Mouse (Mus musculus): Measurements from ENCODE around the gene Elob. TPM values are rescaled to one million over a fixed set of nuclear protein-coding genes. Genes with fewer than 3 reads are reported as not detected.
A peak's percentile ranks its signal among the peaks of the same experiment; 100 is the strongest.

The Elob gene
- polyA plus RNA-seq, 1 experiment from 2014 or later, result 1,112 TPM

- 60% methylated on average over 8 of the region's 8 CpGs for WGBS
- H3K9ac ChIP-seq (ENCODE audit: low read depth, low read length), result 0 out of 2 replicates have a peak within 1 kb of the TSS, but pooled peaks have one; percentile 8
- ATAC-seq (ENCODE audit: low read depth), result peak; percentile 83
Measured at GRCm38 (mm10) chr17:23836006-23836575, 7.2 kb upstream of the Elob start, which contains the start of gene Prss33. Gene Prss33 (minus strand): TSS chr17:23836056.

GRCm38 (mm10) chr17:23831201-23831600 lies 2.3 kb upstream of the Elob start:
- peaks cover 9% of the 10 kb centered on the region for H3K36me3 ChIP-seq (ENCODE audit: control insufficient read depth, insufficient read depth, low read length)
- no peak overlapping the region for H3K4me2 ChIP-seq (ENCODE audit: low read depth, low read length)
- H3K4me3 ChIP-seq (ENCODE audit: low read depth, low read length), result no peak overlapping the region
- ATAC-seq (ENCODE audit: low read depth), result no peak
- no peak overlapping the region for H3K27ac ChIP-seq (replicated peaks; ENCODE audit: low read depth, low read length)
- no peak overlapping the region for H3K9ac ChIP-seq (ENCODE audit: low read depth, low read length)
- 83% methylated on average over 1 of the region's 1 CpGs for WGBS
- peaks cover 4% of the 10 kb centered on the region; the same call in 1 of the 2 replicates for H3K9me3 ChIP-seq (ENCODE audit: control insufficient read depth, low read length)
- peaks cover 9% of the 10 kb centered on the region for H3K4me1 ChIP-seq (ENCODE audit: control insufficient read depth, insufficient read depth, low read length)
- no peak for DNase-seq (ENCODE audit: low spot score)
- H3K27me3 ChIP-seq (replicated peaks; ENCODE audit: control insufficient read depth, insufficient read depth, low read length), result peaks cover 15% of the 10 kb centered on the region; the same call in 1 of the 2 replicates

More at GRCm38 (mm10) chr17:23836006-23836575, 7.2 kb upstream of the Elob start, which contains the start of gene Prss33:
- Histone ChIP-seq H3K4me2 (ENCODE audit: low read depth, low read length) (no peak within 1 kb of the TSS), H3K36me3 (ENCODE audit: control insufficient read depth, insufficient read depth, low read length) (no peaks in the 10 kb centered on the region), H3K4me3 (ENCODE audit: low read depth, low read length) (no peak within 1 kb of the TSS), H3K27ac (replicated peaks; ENCODE audit: low read depth, low read length) (no peak within 1 kb of the TSS), H3K4me1 (ENCODE audit: control insufficient read depth, insufficient read depth, low read length) (no peaks in the 10 kb centered on the region), H3K27me3 (replicated peaks; ENCODE audit: control insufficient read depth, insufficient read depth, low read length) (peaks cover 10% of the 10 kb centered on the region; the same call in 1 of the 2 replicates), H3K9me3 (ENCODE audit: control insufficient read depth, low read length) (no peaks in the 10 kb centered on the region)
- peak; percentile 82 for DNase-seq (ENCODE audit: low spot score)

GRCm38 (mm10) chr17:23828271-23829001 lies 500 bp downstream of the Elob start:
- WGBS, result 0% methylated on average over 41 of the region's 47 CpGs
- peaks cover 9% of the 10 kb centered on the region for H3K4me1 ChIP-seq (ENCODE audit: control insufficient read depth, insufficient read depth, low read length)
- peak overlapping the region; percentile 64 for H3K4me2 ChIP-seq (ENCODE audit: low read depth, low read length)
- peaks cover 37% of the 10 kb centered on the region for H3K36me3 ChIP-seq (ENCODE audit: control insufficient read depth, insufficient read depth, low read length)
- peaks cover 4% of the 10 kb centered on the region; the same call in 1 of the 2 replicates for H3K9me3 ChIP-seq (ENCODE audit: control insufficient read depth, low read length)
- ATAC-seq (ENCODE audit: low read depth) (peak; percentile 73), DNase-seq (ENCODE audit: low spot score) (peak; percentile 59)
- peak overlapping the region; percentile 79 for H3K9ac ChIP-seq (ENCODE audit: low read depth, low read length)
- H3K4me3 ChIP-seq (ENCODE audit: low read depth, low read length), result peak overlapping the region; percentile 52
- peaks cover 15% of the 10 kb centered on the region; the same call in 1 of the 2 replicates for H3K27me3 ChIP-seq (replicated peaks; ENCODE audit: control insufficient read depth, insufficient read depth, low read length)
- H3K27ac ChIP-seq (replicated peaks; ENCODE audit: low read depth, low read length), result peak overlapping the region; percentile 95

GRCm38 (mm10) chr17:23825591-23825990 lies 3.3 kb downstream of the Elob start:
- ATAC-seq (ENCODE audit: low read depth) (no peak), DNase-seq (ENCODE audit: low spot score) (no peak)
- H3K4me3 ChIP-seq (ENCODE audit: low read depth, low read length), result no peak overlapping the region
- H3K4me2 ChIP-seq (ENCODE audit: low read depth, low read length), result no peak overlapping the region
- no peak overlapping the region for H3K27ac ChIP-seq (replicated peaks; ENCODE audit: low read depth, low read length)
- 83% methylated on average over 4 of the region's 4 CpGs for WGBS
- peaks cover 65% of the 10 kb centered on the region for H3K36me3 ChIP-seq (ENCODE audit: control insufficient read depth, insufficient read depth, low read length)
- peaks cover 4% of the 10 kb centered on the region; the same call in 1 of the 2 replicates for H3K9me3 ChIP-seq (ENCODE audit: control insufficient read depth, low read length)
- H3K9ac ChIP-seq (ENCODE audit: low read depth, low read length), result no peak overlapping the region
- 0 out of 2 replicates have a peak, but pooled peaks cover under 1% of the 10 kb centered on the region for H3K27me3 ChIP-seq (replicated peaks; ENCODE audit: control insufficient read depth, insufficient read depth, low read length)
- H3K4me1 ChIP-seq (ENCODE audit: control insufficient read depth, insufficient read depth, low read length), result peaks cover 9% of the 10 kb centered on the region

- no peak overlapping the region for H3K4me3 ChIP-seq (ENCODE audit: low read depth, low read length)
- DNase-seq (ENCODE audit: low spot score) (no peak), ATAC-seq (ENCODE audit: low read depth) (peak; percentile 24; the same call in 1 of the 2 replicates)
- H3K27me3 ChIP-seq (replicated peaks; ENCODE audit: control insufficient read depth, insufficient read depth, low read length), result no peaks in the 10 kb centered on the region
- H3K4me2 ChIP-seq (ENCODE audit: low read depth, low read length), result no peak overlapping the region
- no peak overlapping the region for H3K27ac ChIP-seq (replicated peaks; ENCODE audit: low read depth, low read length)
- peaks cover 16% of the 10 kb centered on the region for H3K9me3 ChIP-seq (ENCODE audit: control insufficient read depth, low read length)
- no peak overlapping the region for H3K9ac ChIP-seq (ENCODE audit: low read depth, low read length)
- H3K4me1 ChIP-seq (ENCODE audit: control insufficient read depth, insufficient read depth, low read length), result peaks cover 9% of the 10 kb centered on the region
- 91% methylated on average over 12 of the region's 12 CpGs for WGBS
- H3K36me3 ChIP-seq (ENCODE audit: control insufficient read depth, insufficient read depth, low read length), result peaks cover 85% of the 10 kb centered on the region
Measured at GRCm38 (mm10) chr17:23823614-23824013, 5.3 kb downstream of the Elob start.

GRCm38 (mm10) chr17:23823018-23823417 lies 5.9 kb downstream of the Elob start:
- H3K27ac ChIP-seq (replicated peaks; ENCODE audit: low read depth, low read length), result no peak overlapping the region
- WGBS, result 81% methylated on average over 16 of the region's 16 CpGs
- H3K4me3 ChIP-seq (ENCODE audit: low read depth, low read length), result no peak overlapping the region
- no peak overlapping the region for H3K4me2 ChIP-seq (ENCODE audit: low read depth, low read length)
- no peaks in the 10 kb centered on the region for H3K27me3 ChIP-seq (replicated peaks; ENCODE audit: control insufficient read depth, insufficient read depth, low read length)
- H3K9me3 ChIP-seq (ENCODE audit: control insufficient read depth, low read length), result peaks cover 22% of the 10 kb centered on the region
- peaks cover 9% of the 10 kb centered on the region for H3K4me1 ChIP-seq (ENCODE audit: control insufficient read depth, insufficient read depth, low read length)
- no peak overlapping the region for H3K9ac ChIP-seq (ENCODE audit: low read depth, low read length)
- no peak for ATAC-seq (ENCODE audit: low read depth)
- H3K36me3 ChIP-seq (ENCODE audit: control insufficient read depth, insufficient read depth, low read length), result peaks cover 91% of the 10 kb centered on the region
- DNase-seq (ENCODE audit: low spot score), result no peak

GRCm38 (mm10) chr17:23822094-23822493 lies 6.8 kb downstream of the Elob start:
- Histone ChIP-seq H3K4me1 (ENCODE audit: control insufficient read depth, insufficient read depth, low read length) (no peaks in the 10 kb centered on the region; the same call in 1 of the 2 replicates), H3K9me3 (ENCODE audit: control insufficient read depth, low read length) (peaks cover 31% of the 10 kb centered on the region), H3K27me3 (replicated peaks; ENCODE audit: control insufficient read depth, insufficient read depth, low read length) (no peaks in the 10 kb centered on the region), H3K27ac (replicated peaks; ENCODE audit: low read depth, low read length) (no peak overlapping the region), H3K4me3 (ENCODE audit: low read depth, low read length) (no peak overlapping the region), H3K4me2 (ENCODE audit: low read depth, low read length) (no peak overlapping the region), H3K9ac (ENCODE audit: low read depth, low read length) (no peak overlapping the region), H3K36me3 (ENCODE audit: control insufficient read depth, insufficient read depth, low read length) (peaks cover 99% of the 10 kb centered on the region)
- DNase-seq (ENCODE audit: low spot score), result no peak
- no peak for ATAC-seq (ENCODE audit: low read depth)
- WGBS, result 75% methylated on average over 6 of the region's 6 CpGs

- DNase-seq (ENCODE audit: low spot score) (no peak), ATAC-seq (ENCODE audit: low read depth) (no peak)
- Histone ChIP-seq H3K4me1 (ENCODE audit: control insufficient read depth, insufficient read depth, low read length) (no peaks in the 10 kb centered on the region), H3K9ac (ENCODE audit: low read depth, low read length) (no peak overlapping the region), H3K27ac (replicated peaks; ENCODE audit: low read depth, low read length) (no peak overlapping the region), H3K4me2 (ENCODE audit: low read depth, low read length) (no peak overlapping the region), H3K36me3 (ENCODE audit: control insufficient read depth, insufficient read depth, low read length) (peaks cover 99% of the 10 kb centered on the region), H3K9me3 (ENCODE audit: control insufficient read depth, low read length) (peaks cover 44% of the 10 kb centered on the region), H3K27me3 (replicated peaks; ENCODE audit: control insufficient read depth, insufficient read depth, low read length) (no peaks in the 10 kb centered on the region), H3K4me3 (ENCODE audit: low read depth, low read length) (no peak overlapping the region)
- 89% methylated on average over 5 of the region's 5 CpGs for WGBS
Measured at GRCm38 (mm10) chr17:23820731-23821130, 8.2 kb downstream of the Elob start.
